Mouse (Mus musculus): ENCODE data around the gene Dlk1.

The Dlk1 gene

DNA sequence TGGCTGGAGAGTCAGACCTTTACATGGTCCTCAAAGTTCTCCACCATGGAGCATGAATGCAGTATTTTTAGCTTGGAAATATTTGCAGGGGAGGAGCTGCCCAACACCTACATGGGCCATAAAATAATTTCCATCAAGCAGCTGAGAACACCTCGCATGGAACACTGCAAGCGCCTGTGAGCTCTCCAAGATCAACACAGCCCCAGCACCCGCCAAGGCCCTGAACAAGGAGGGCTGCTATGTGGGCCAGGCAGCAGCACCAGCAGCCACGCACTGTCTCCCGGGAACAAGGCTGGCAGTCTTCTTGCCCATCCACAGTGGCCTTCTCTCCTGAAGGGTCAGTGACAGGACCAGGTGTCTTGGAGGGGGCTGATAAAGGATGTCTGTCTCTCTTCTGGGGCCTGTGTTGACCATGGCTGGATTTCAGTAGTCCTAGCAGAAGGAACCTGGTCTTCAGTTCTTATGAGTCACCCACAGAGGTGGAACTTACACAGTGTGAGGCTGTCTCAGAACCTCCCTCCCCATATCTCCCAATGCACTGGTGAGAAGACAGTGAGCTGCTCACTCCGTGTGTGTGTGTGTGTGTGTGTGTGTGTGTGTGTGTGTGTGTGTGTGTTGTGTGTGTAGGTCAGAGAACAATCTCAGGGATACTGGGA is 20.0 kb upstream of the Dlk1 start:
- Histone ChIP-seq H3K9me3 (ENCODE audit: low read length) (no peaks in the 10 kb centered on the region), H3K4me3 (replicated peaks; ENCODE audit: low read length) (no peak overlapping the region), H3K27me3 (ENCODE audit: insufficient read depth, low read length) (peaks cover 61% of the 10 kb centered on the region), H3K4me1 (replicated peaks; ENCODE audit: low read depth, low read length) (peaks cover 17% of the 10 kb centered on the region), H3K36me3 (ENCODE audit: insufficient read depth, low read length) (no peaks in the 10 kb centered on the region)
- TF ChIP-seq NANOG (IDR thresholded peaks at IDR 0.05; ENCODE audit: borderline replicate concordance, low read length) (no peak), POU5F1 (IDR thresholded peaks at IDR 0.05; ENCODE audit: borderline replicate concordance, low read length) (no peak), CTCF (conservative IDR thresholded peaks at IDR 0.05; ENCODE audit: low read length) (no peak)

- H3K9me3 ChIP-seq (ENCODE audit: low read length), result no peaks in the 10 kb centered on the region
- peaks cover 17% of the 10 kb centered on the region for H3K4me1 ChIP-seq (replicated peaks; ENCODE audit: low read depth, low read length)
- TF ChIP-seq POU5F1 (IDR thresholded peaks at IDR 0.05; ENCODE audit: borderline replicate concordance, low read length) (no peak), NANOG (IDR thresholded peaks at IDR 0.05; ENCODE audit: borderline replicate concordance, low read length) (no peak), CTCF (conservative IDR thresholded peaks at IDR 0.05; ENCODE audit: low read length) (peak; percentile 10; the same call in 1 of the 2 replicates)
Observed at GRCm38 (mm10) chr12:109436367-109436807, 16.2 kb upstream of the Dlk1 start.

GRCm38 (mm10) chr12:109436852-109437251 is 15.8 kb upstream of the Dlk1 start:
- TF ChIP-seq CTCF (conservative IDR thresholded peaks at IDR 0.05; ENCODE audit: low read length) (no peak), NANOG (IDR thresholded peaks at IDR 0.05; ENCODE audit: borderline replicate concordance, low read length) (no peak), POU5F1 (IDR thresholded peaks at IDR 0.05; ENCODE audit: borderline replicate concordance, low read length) (no peak)
- H3K36me3 ChIP-seq (ENCODE audit: insufficient read depth, low read length), result no peaks in the 10 kb centered on the region
- no peaks in the 10 kb centered on the region for H3K9me3 ChIP-seq (ENCODE audit: low read length)
- peaks cover 79% of the 10 kb centered on the region for H3K27me3 ChIP-seq (ENCODE audit: insufficient read depth, low read length)
- peaks cover 17% of the 10 kb centered on the region for H3K4me1 ChIP-seq (replicated peaks; ENCODE audit: low read depth, low read length)
- no peak overlapping the region for H3K4me3 ChIP-seq (replicated peaks; ENCODE audit: low read length)

More at GRCm38 (mm10) chr12:109436367-109436807, 16.2 kb upstream of the Dlk1 start:
- no peaks in the 10 kb centered on the region for H3K36me3 ChIP-seq (ENCODE audit: insufficient read depth, low read length)
- no peak overlapping the region for H3K4me3 ChIP-seq (replicated peaks; ENCODE audit: low read length)
- H3K27me3 ChIP-seq (ENCODE audit: insufficient read depth, low read length), result peaks cover 74% of the 10 kb centered on the region

- no peaks in the 10 kb centered on the region for H3K36me3 ChIP-seq (ENCODE audit: insufficient read depth, low read length)
- H3K4me3 ChIP-seq (replicated peaks; ENCODE audit: low read length), result no peak overlapping the region
- H3K27me3 ChIP-seq (ENCODE audit: insufficient read depth, low read length), result peaks cover 81% of the 10 kb centered on the region
- TF ChIP-seq CTCF (conservative IDR thresholded peaks at IDR 0.05; ENCODE audit: low read length), result peak; percentile 15
- TF ChIP-seq NANOG (IDR thresholded peaks at IDR 0.05; ENCODE audit: borderline replicate concordance, low read length), result no peak
- TF ChIP-seq POU5F1 (IDR thresholded peaks at IDR 0.05; ENCODE audit: borderline replicate concordance, low read length), result no peak
- no peaks in the 10 kb centered on the region for H3K9me3 ChIP-seq (ENCODE audit: low read length)
- H3K4me1 ChIP-seq (replicated peaks; ENCODE audit: low read depth, low read length), result peaks cover 17% of the 10 kb centered on the region
Observed at GRCm38 (mm10) chr12:109437559-109438350, 14.9 kb upstream of the Dlk1 start.

DNA sequence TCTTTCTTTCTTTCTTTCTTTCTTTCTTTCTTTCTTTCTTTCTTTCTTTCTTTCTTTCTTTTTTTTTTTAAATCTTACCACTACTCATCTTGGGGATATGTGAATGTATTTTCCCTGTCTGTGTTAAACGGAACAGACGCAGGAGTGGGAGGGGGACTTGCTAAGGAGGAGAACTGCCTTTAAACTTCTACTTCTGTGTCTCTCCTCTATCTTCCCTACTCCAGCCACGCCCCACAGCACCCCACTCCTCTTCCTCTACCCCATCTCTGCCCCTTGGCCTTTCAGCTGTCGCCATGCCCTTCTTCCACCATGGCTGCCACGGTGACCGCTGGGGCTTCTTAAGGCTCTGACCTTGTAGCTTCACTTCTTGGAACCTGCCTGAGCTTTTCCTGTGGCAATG is 14.2 kb upstream of the Dlk1 start:
- H3K27me3 ChIP-seq (ENCODE audit: insufficient read depth, low read length), result peaks cover 84% of the 10 kb centered on the region
- H3K4me3 ChIP-seq (replicated peaks; ENCODE audit: low read length), result no peak overlapping the region
- peaks cover 17% of the 10 kb centered on the region for H3K4me1 ChIP-seq (replicated peaks; ENCODE audit: low read depth, low read length)
- H3K9me3 ChIP-seq (ENCODE audit: low read length), result no peaks in the 10 kb centered on the region
- TF ChIP-seq NANOG (IDR thresholded peaks at IDR 0.05; ENCODE audit: borderline replicate concordance, low read length) (no peak), POU5F1 (IDR thresholded peaks at IDR 0.05; ENCODE audit: borderline replicate concordance, low read length) (no peak), CTCF (conservative IDR thresholded peaks at IDR 0.05; ENCODE audit: low read length) (no peak)
- no peaks in the 10 kb centered on the region for H3K36me3 ChIP-seq (ENCODE audit: insufficient read depth, low read length)

DNA sequence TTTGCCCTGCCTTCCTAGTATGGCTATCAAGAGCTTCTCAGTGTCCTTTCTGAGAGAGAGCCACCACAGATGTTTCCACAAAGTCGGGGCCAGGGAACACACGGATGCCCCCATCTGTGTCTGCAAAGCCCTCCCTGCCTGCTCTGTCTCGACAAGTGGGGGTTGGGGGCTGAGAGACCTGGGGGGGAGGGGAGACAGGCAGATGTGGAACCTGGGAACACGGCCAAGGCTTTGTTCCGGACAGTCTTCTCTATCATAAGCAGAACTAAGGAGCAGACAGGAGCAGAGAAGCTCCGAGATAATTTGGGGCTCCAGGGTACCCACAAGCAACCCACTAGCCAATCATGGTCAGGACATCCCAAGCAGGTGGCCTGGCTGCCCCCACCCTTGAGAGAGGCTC is 12.6 kb upstream of the Dlk1 start:
- Histone ChIP-seq H3K4me1 (replicated peaks; ENCODE audit: low read depth, low read length) (peaks cover 17% of the 10 kb centered on the region), H3K9me3 (ENCODE audit: low read length) (no peaks in the 10 kb centered on the region), H3K4me3 (replicated peaks; ENCODE audit: low read length) (no peak overlapping the region), H3K36me3 (ENCODE audit: insufficient read depth, low read length) (no peaks in the 10 kb centered on the region), H3K27me3 (ENCODE audit: insufficient read depth, low read length) (peaks cover 84% of the 10 kb centered on the region)
- TF ChIP-seq NANOG (IDR thresholded peaks at IDR 0.05; ENCODE audit: borderline replicate concordance, low read length) (no peak), POU5F1 (IDR thresholded peaks at IDR 0.05; ENCODE audit: borderline replicate concordance, low read length) (no peak), CTCF (conservative IDR thresholded peaks at IDR 0.05; ENCODE audit: low read length) (no peak)

- Histone ChIP-seq H3K4me1 (replicated peaks; ENCODE audit: low read depth, low read length) (peaks cover 23% of the 10 kb centered on the region), H3K4me3 (replicated peaks; ENCODE audit: low read length) (no peak overlapping the region), H3K36me3 (ENCODE audit: insufficient read depth, low read length) (no peaks in the 10 kb centered on the region), H3K27me3 (ENCODE audit: insufficient read depth, low read length) (peaks cover 79% of the 10 kb centered on the region), H3K9me3 (ENCODE audit: low read length) (no peaks in the 10 kb centered on the region)
- TF ChIP-seq NANOG (IDR thresholded peaks at IDR 0.05; ENCODE audit: borderline replicate concordance, low read length) (no peak), CTCF (conservative IDR thresholded peaks at IDR 0.05; ENCODE audit: low read length) (no peak), POU5F1 (IDR thresholded peaks at IDR 0.05; ENCODE audit: borderline replicate concordance, low read length) (no peak)
Observed at GRCm38 (mm10) chr12:109441366-109441765, 11.3 kb upstream of the Dlk1 start.

DNA sequence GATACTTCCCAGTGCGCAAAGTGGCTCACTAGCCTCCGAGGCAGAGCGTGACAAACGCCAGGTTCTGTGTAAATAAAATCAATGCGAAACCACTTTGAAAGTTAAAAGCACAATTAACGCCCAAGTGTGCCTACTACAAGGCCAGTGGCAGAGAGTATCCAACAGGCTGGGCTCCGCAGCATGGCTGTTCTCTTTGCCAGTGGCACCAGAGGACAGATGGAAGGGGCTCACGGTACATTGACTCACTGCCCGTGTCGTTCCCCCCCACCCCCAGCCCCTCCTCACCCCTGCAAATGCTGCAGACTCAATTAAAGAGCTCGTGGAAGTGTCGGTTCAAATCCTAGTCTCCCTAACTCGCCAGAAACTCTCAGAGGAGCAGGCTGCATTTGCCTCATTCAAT is 10.5 kb upstream of the Dlk1 start:
- no peaks in the 10 kb centered on the region for H3K36me3 ChIP-seq (ENCODE audit: insufficient read depth, low read length)
- H3K4me3 ChIP-seq (replicated peaks; ENCODE audit: low read length), result no peak overlapping the region
- no peak for TF ChIP-seq CTCF (conservative IDR thresholded peaks at IDR 0.05; ENCODE audit: low read length)
- no peak for TF ChIP-seq POU5F1 (IDR thresholded peaks at IDR 0.05; ENCODE audit: borderline replicate concordance, low read length)
- no peak for TF ChIP-seq NANOG (IDR thresholded peaks at IDR 0.05; ENCODE audit: borderline replicate concordance, low read length)
- peaks cover 79% of the 10 kb centered on the region for H3K27me3 ChIP-seq (ENCODE audit: insufficient read depth, low read length)
- H3K9me3 ChIP-seq (ENCODE audit: low read length), result no peaks in the 10 kb centered on the region
- H3K4me1 ChIP-seq (replicated peaks; ENCODE audit: low read depth, low read length), result peaks cover 21% of the 10 kb centered on the region
